Mouse (Mus musculus): ENCODE measurements around the gene Bmp6. TPM values are rescaled to one million over a fixed set of nuclear protein-coding genes. Genes with fewer than 3 reads are reported as not detected.

Bmp6 gene
- polyA plus RNA-seq, 1 experiment from 2014 or later: 3.1 TPM

GRCm38 (mm10) chr13:38473497-38473896 lies 128.6 kb downstream of the Bmp6 start:
- no peaks in the 10 kb centered on the region for H3K27me3 ChIP-seq (replicated peaks; ENCODE audit: control insufficient read depth, insufficient read depth, low read length)
- WGBS: 91% methylated on average over 6 of the region's 6 CpGs
- no peak overlapping the region for H3K9ac ChIP-seq (ENCODE audit: low read depth, low read length)
- no peak overlapping the region for H3K4me3 ChIP-seq (ENCODE audit: low read length)
- no peak for ATAC-seq
- H3K27ac ChIP-seq (ENCODE audit: low read depth, low read length): no peak overlapping the region
- no peak overlapping the region for H3K4me2 ChIP-seq (ENCODE audit: low read length)
- no peaks in the 10 kb centered on the region for H3K9me3 ChIP-seq (ENCODE audit: control insufficient read depth, low read length)
- H3K4me1 ChIP-seq (ENCODE audit: control insufficient read depth, insufficient read depth, low read depth, low read length): no peaks in the 10 kb centered on the region
- H3K36me3 ChIP-seq (ENCODE audit: control insufficient read depth, insufficient read depth, low read length): no peaks in the 10 kb centered on the region

DNA sequence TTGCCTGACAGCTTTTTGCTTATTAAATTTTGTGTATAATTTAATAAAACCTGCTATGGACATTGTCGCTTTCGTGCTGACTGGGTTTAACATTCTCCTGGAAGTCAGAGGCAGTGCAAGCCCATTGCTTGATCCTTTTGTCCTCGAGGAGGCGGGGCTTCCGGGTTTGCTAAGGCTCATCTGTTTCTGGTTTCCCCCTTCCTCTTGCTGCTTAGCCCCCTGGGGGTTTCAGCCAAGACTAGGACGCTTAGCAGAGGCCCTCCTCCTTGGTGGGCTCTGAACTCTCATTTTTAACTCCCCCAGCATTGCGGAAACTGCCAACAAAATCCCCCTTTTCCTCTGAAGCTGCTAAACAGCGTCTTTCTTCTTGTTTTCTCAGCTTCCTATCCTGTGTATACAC lies 132.0 kb downstream of the Bmp6 start:
- Histone ChIP-seq H3K9me3 (ENCODE audit: control insufficient read depth, low read length) (no peaks in the 10 kb centered on the region), H3K27ac (ENCODE audit: low read depth, low read length) (no peak overlapping the region), H3K27me3 (replicated peaks; ENCODE audit: control insufficient read depth, insufficient read depth, low read length) (no peaks in the 10 kb centered on the region), H3K36me3 (ENCODE audit: control insufficient read depth, insufficient read depth, low read length) (no peaks in the 10 kb centered on the region), H3K4me2 (ENCODE audit: low read length) (no peak overlapping the region), H3K9ac (ENCODE audit: low read depth, low read length) (no peak overlapping the region), H3K4me3 (ENCODE audit: low read length) (no peak overlapping the region), H3K4me1 (ENCODE audit: control insufficient read depth, insufficient read depth, low read depth, low read length) (no peaks in the 10 kb centered on the region)
- WGBS: 33% methylated on average over 8 of the region's 8 CpGs
- no peak for ATAC-seq

GRCm38 (mm10) chr13:38481021-38481420 lies 136.1 kb downstream of the Bmp6 start:
- Histone ChIP-seq H3K9me3 (ENCODE audit: control insufficient read depth, low read length) (no peaks in the 10 kb centered on the region), H3K4me3 (ENCODE audit: low read length) (no peak overlapping the region), H3K4me2 (ENCODE audit: low read length) (no peak overlapping the region), H3K4me1 (ENCODE audit: control insufficient read depth, insufficient read depth, low read depth, low read length) (no peaks in the 10 kb centered on the region), H3K27me3 (replicated peaks; ENCODE audit: control insufficient read depth, insufficient read depth, low read length) (no peaks in the 10 kb centered on the region), H3K9ac (ENCODE audit: low read depth, low read length) (no peak overlapping the region), H3K27ac (ENCODE audit: low read depth, low read length) (no peak overlapping the region), H3K36me3 (ENCODE audit: control insufficient read depth, insufficient read depth, low read length) (no peaks in the 10 kb centered on the region)
- ATAC-seq: no peak
- WGBS: 90% methylated on average over 7 of the region's 7 CpGs

DNA sequence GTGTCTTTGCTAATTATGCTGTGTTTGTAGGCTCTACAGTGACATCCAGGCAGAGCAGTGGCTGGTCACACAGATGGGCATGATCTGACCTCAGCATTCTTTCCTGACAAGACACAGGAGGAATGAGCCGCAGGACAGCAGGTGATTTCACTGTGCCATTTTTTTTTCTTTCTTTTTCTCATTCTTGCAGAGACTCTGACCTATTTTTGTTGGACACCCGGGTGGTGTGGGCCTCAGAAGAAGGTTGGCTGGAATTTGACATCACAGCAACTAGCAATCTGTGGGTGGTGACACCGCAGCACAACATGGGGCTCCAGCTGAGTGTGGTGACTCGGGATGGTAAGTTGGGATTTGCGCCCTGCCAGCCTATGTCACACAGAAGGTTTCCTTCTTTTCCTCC lies 139.8 kb downstream of the Bmp6 start:
- no peak overlapping the region for H3K4me3 ChIP-seq (ENCODE audit: low read length)
- 78% methylated on average over 5 of the region's 5 CpGs for WGBS

DNA sequence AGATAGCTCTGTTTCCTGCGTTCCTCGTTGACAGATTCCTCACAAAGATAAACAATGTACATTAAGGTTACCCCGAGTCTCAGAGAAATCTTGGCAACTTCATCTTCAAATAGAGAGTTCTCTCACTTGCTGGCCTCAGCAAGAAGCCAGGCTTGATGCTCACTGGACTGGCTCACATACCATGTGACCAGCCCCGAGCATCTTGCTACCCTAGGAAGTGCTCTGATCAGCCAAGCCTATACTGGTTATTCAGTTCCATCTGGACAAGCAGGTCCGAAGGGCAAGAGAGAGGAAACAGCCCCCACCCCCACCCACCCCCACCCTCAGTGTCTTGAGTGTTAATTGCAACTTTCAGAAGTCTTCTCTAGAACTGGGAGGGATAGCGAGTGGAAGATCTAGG lies 141.9 kb downstream of the Bmp6 start:
- Histone ChIP-seq H3K4me2 (ENCODE audit: low read length) (no peak overlapping the region), H3K36me3 (ENCODE audit: control insufficient read depth, insufficient read depth, low read length) (no peaks in the 10 kb centered on the region), H3K9me3 (ENCODE audit: control insufficient read depth, low read length) (no peaks in the 10 kb centered on the region), H3K9ac (ENCODE audit: low read depth, low read length) (no peak overlapping the region), H3K27ac (ENCODE audit: low read depth, low read length) (no peak overlapping the region), H3K27me3 (replicated peaks; ENCODE audit: control insufficient read depth, insufficient read depth, low read length) (no peaks in the 10 kb centered on the region), H3K4me3 (ENCODE audit: low read length) (no peak overlapping the region), H3K4me1 (ENCODE audit: control insufficient read depth, insufficient read depth, low read depth, low read length) (no peaks in the 10 kb centered on the region)
- WGBS: 89% methylated on average over 6 of the region's 6 CpGs
- ATAC-seq: no peak

More for the DNA sequence above, 139.8 kb downstream of the Bmp6 start:
- no peaks in the 10 kb centered on the region for H3K4me1 ChIP-seq (ENCODE audit: control insufficient read depth, insufficient read depth, low read depth, low read length)
- no peaks in the 10 kb centered on the region for H3K27me3 ChIP-seq (replicated peaks; ENCODE audit: control insufficient read depth, insufficient read depth, low read length)
- H3K9me3 ChIP-seq (ENCODE audit: control insufficient read depth, low read length): no peaks in the 10 kb centered on the region
- H3K9ac ChIP-seq (ENCODE audit: low read depth, low read length): no peak overlapping the region
- H3K36me3 ChIP-seq (ENCODE audit: control insufficient read depth, insufficient read depth, low read length): no peaks in the 10 kb centered on the region
- H3K4me2 ChIP-seq (ENCODE audit: low read length): no peak overlapping the region
- no peak for ATAC-seq
- H3K27ac ChIP-seq (ENCODE audit: low read depth, low read length): no peak overlapping the region

DNA sequence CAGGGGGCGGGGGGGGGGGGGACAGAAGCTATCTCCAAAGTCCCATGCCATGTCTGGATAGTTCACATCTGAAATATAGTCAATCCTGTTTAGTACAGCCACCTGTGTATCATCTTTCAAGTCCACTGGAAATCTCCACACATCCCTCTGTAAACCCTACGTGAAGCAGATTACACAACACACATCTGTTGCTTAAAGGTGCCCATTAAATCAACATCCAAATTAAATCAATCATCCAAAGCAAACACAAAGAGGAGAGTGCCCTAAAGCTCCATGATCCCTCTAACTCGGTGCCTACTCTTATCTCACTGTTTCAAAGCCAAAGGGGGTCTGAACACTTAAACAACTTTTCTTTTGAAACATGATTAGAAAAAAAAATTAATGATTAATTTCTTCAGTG lies 151.8 kb downstream of the Bmp6 start:
- 52% methylated on average over 3 of the region's 3 CpGs for WGBS
- Histone ChIP-seq H3K27ac (ENCODE audit: low read depth, low read length) (no peak overlapping the region), H3K9me3 (ENCODE audit: control insufficient read depth, low read length) (0 out of 2 replicates have a peak, but pooled peaks cover 2% of the 10 kb centered on the region), H3K27me3 (replicated peaks; ENCODE audit: control insufficient read depth, insufficient read depth, low read length) (no peaks in the 10 kb centered on the region), H3K4me1 (ENCODE audit: control insufficient read depth, insufficient read depth, low read depth, low read length) (no peaks in the 10 kb centered on the region), H3K36me3 (ENCODE audit: control insufficient read depth, insufficient read depth, low read length) (peaks cover 11% of the 10 kb centered on the region), H3K4me3 (ENCODE audit: low read length) (no peak overlapping the region), H3K9ac (ENCODE audit: low read depth, low read length) (no peak overlapping the region), H3K4me2 (ENCODE audit: low read length) (no peak overlapping the region)
- ATAC-seq: no peak

DNA sequence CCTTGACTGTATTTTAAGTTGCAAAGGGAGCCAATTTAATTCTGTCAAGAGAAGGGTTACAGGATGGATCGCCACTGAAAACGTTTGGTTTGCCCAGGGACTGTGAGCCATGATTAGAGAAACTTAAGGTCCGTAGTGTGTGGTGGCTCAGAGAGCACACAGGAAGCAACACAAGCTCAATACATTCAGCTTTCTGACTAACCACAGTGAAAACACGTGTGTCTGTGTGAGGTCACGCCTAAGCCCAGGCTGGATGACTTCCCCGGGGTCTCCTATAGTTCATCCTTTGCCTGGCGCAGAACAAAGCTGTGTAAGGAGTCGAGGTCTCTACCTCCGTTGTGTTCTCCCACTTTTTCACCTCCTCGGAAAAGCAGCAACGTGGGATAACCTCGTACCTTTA lies 156.4 kb downstream of the Bmp6 start:
- 93% methylated on average over 12 of the region's 12 CpGs for WGBS
- Histone ChIP-seq H3K4me3 (ENCODE audit: low read length) (no peak overlapping the region), H3K4me2 (ENCODE audit: low read length) (no peak overlapping the region), H3K9ac (ENCODE audit: low read depth, low read length) (no peak overlapping the region), H3K9me3 (ENCODE audit: control insufficient read depth, low read length) (no peaks in the 10 kb centered on the region), H3K27ac (ENCODE audit: low read depth, low read length) (no peak overlapping the region), H3K4me1 (ENCODE audit: control insufficient read depth, insufficient read depth, low read depth, low read length) (no peaks in the 10 kb centered on the region), H3K27me3 (replicated peaks; ENCODE audit: control insufficient read depth, insufficient read depth, low read length) (no peaks in the 10 kb centered on the region), H3K36me3 (ENCODE audit: control insufficient read depth, insufficient read depth, low read length) (peaks cover 31% of the 10 kb centered on the region)
- ATAC-seq: no peak

- Histone ChIP-seq H3K27me3 (replicated peaks; ENCODE audit: control insufficient read depth, insufficient read depth, low read length) (no peaks in the 10 kb centered on the region), H3K4me2 (ENCODE audit: low read length) (no peak overlapping the region), H3K9me3 (ENCODE audit: control insufficient read depth, low read length) (no peaks in the 10 kb centered on the region), H3K9ac (ENCODE audit: low read depth, low read length) (no peak overlapping the region), H3K36me3 (ENCODE audit: control insufficient read depth, insufficient read depth, low read length) (peaks cover 34% of the 10 kb centered on the region), H3K4me1 (ENCODE audit: control insufficient read depth, insufficient read depth, low read depth, low read length) (no peaks in the 10 kb centered on the region), H3K27ac (ENCODE audit: low read depth, low read length) (no peak overlapping the region), H3K4me3 (ENCODE audit: low read length) (no peak overlapping the region)
- ATAC-seq: no peak
- WGBS: 92% methylated on average over 14 of the region's 14 CpGs
These were observed 158.4 kb downstream of the Bmp6 start for GRCm38 (mm10) chr13:38503137-38503849.

- Histone ChIP-seq H3K9me3 (ENCODE audit: control insufficient read depth, low read length) (no peaks in the 10 kb centered on the region), H3K4me3 (ENCODE audit: low read length) (no peak overlapping the region), H3K4me2 (ENCODE audit: low read length) (no peak overlapping the region), H3K9ac (ENCODE audit: low read depth, low read length) (no peak overlapping the region), H3K27me3 (replicated peaks; ENCODE audit: control insufficient read depth, insufficient read depth, low read length) (no peaks in the 10 kb centered on the region), H3K36me3 (ENCODE audit: control insufficient read depth, insufficient read depth, low read length) (peaks cover 24% of the 10 kb centered on the region), H3K4me1 (ENCODE audit: control insufficient read depth, insufficient read depth, low read depth, low read length) (no peaks in the 10 kb centered on the region), H3K27ac (ENCODE audit: low read depth, low read length) (no peak overlapping the region)
- no peak for ATAC-seq
- 84% methylated on average over 8 of the region's 8 CpGs for WGBS
These were observed 161.4 kb downstream of the Bmp6 start for GRCm38 (mm10) chr13:38506320-38506719.
